Mouse (Mus musculus): Measurements from ENCODE around the gene Zbtb16.

DNA sequence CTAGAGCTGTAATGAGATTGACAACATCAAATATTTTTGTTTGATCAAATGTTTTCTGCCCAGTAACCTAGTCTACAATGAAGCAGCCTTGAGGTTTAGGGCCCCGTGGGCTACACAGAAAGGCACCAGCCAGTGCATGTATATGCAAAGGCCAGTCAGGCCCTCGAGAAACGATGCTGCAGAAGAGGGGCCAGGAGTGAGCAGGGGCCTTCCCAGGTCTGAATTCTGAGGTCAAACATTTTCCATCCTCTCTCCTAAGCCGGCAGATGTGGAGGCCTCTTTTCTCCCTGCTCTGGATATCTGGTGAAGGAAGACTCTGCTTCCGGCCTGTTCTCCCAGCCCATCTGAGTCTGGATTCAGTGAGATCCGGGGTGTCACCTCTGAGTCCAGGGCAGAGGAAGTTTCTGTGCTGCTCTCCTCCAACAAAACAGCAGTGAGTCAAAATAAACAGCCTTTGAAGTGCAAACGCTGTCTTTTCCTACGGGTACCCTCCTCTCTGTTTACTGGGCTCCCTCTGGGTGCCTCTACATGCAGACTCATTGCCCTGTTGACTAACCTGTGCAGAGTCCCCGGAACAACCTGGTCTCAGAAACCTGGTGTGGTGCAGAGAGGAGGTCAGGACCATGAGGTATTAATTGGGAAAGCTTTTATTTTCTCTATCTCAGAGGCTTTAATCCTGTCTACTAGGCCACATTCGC is 24.0 kb upstream of the Zbtb16 start:
- TF ChIP-seq POLR2A (IDR thresholded peaks at IDR 0.05; ENCODE audit: low read depth, low read length) (no peak), CTCF (IDR thresholded peaks at IDR 0.05; ENCODE audit: borderline replicate concordance, insufficient read depth, low read length) (no peak)
